Mouse (Mus musculus) heart, embryonic 16.5 days (tissue): Measurements from ENCODE around the gene Ccr4. TPM values are rescaled to one million over a fixed set of nuclear protein-coding genes. Genes with fewer than 3 reads are reported as not detected.
A peak's percentile ranks its signal among the peaks of the same experiment; 100 is the strongest.

Experiments used
- ATAC-seq: fragments of 200-750 bp; cut with Nextera tagmentation; replicated peaks from 2 replicates; pipeline ENCODE4 v1.8.0; 2017; ENCODE audit warnings: moderate number of reproducible peaks; ENCODE audit not compliant: insufficient read depth, low FRiP score; ENCODE audit errors: extremely low read depth
- H3K27ac ChIP-seq: fragments of 300-500 bp; sonication (generic); 2 replicates; pipeline ENCODE4 v1.5.1; 2014; ENCODE audit warnings: mild to moderate bottlenecking, low read length, control low read depth, moderate library complexity
- H3K27me3 ChIP-seq: fragments of 300-500 bp; sonication (generic); 2 replicates; pipeline ENCODE4 v1.6.1; 2014; ENCODE audit warnings: low read length, mixed read lengths; ENCODE audit not compliant: control insufficient read depth, insufficient read depth
- H3K36me3 ChIP-seq: fragments of 300-500 bp; sonication (generic); 2 replicates; pipeline ENCODE4 v1.6.1; 2014; ENCODE audit not compliant: control insufficient read depth, insufficient read depth
- H3K4me1 ChIP-seq: fragments of 300-500 bp; sonication (generic); 2 replicates; pipeline ENCODE4 v1.6.1; 2014; ENCODE audit warnings: low read length, mixed read lengths; ENCODE audit not compliant: control insufficient read depth, insufficient read depth
- H3K4me2 ChIP-seq: fragments of 300-500 bp; sonication (generic); 2 replicates; pipeline ENCODE4 v1.6.1; 2014; ENCODE audit warnings: low read depth, mild to moderate bottlenecking, control low read depth, low read length
- H3K4me3 ChIP-seq: fragments of 300-500 bp; sonication (generic); 2 replicates; pipeline ENCODE4 v1.5.1; 2014; ENCODE audit warnings: mild to moderate bottlenecking, control low read depth, low read length
- H3K9ac ChIP-seq: fragments of 300-500 bp; sonication (generic); 2 replicates; pipeline ENCODE4 v1.6.1; 2014; ENCODE audit warnings: low read length, control low read depth
- H3K9me3 ChIP-seq: fragments of 300-500 bp; sonication (generic); replicated peaks from 2 replicates; pipeline ENCODE4 v1.6.1; 2016; ENCODE audit warnings: low read length; ENCODE audit not compliant: control insufficient read depth
- WGBS: fragments of 180-500 bp; shearing (Covaris S2); extraction: QIAGEN DNeasy Blood & Tissue Kit; methylation state at CpG from one replicate; pipeline ENCODE4 v1.1.7; 2014; 5-methylcytosine and 5-hydroxymethylcytosine counted together
- polyA plus RNA-seq: library from polyadenylated mRNA; unstranded; fragments of >200 nt; fragmentation: Nextera tagmentation; extraction: Ambion mirVana; gene quantifications from 2 replicates; pipeline ENCODE4 v1.2.1, GENCODE M21; 2015

Ccr4 gene
- polyA plus RNA-seq, 1 experiment from 2014 or later = 0.87 TPM

GRCm38 (mm10) chr9:114468217-114468616 is 36.5 kb downstream of the Ccr4 start:
- H3K27me3 ChIP-seq = no peaks in the 10 kb centered on the region
- H3K9me3 ChIP-seq = peaks cover 3% of the 10 kb centered on the region; the same call in 1 of the 2 replicates
- H3K4me1 ChIP-seq = no peaks in the 10 kb centered on the region
- no peak overlapping the region for H3K4me2 ChIP-seq
- H3K4me3 ChIP-seq = no peak overlapping the region
- no peak overlapping the region for H3K27ac ChIP-seq
- peaks cover 15% of the 10 kb centered on the region for H3K36me3 ChIP-seq
- no peak for ATAC-seq
- no peak overlapping the region for H3K9ac ChIP-seq
- WGBS = 70% methylated on average over 5 of the region's 5 CpGs

- Histone ChIP-seq H3K4me1 (no peaks in the 10 kb centered on the region), H3K9ac (no peak overlapping the region), H3K9me3 (peaks cover 3% of the 10 kb centered on the region; the same call in 1 of the 2 replicates), H3K4me3 (no peak overlapping the region), H3K4me2 (no peak overlapping the region), H3K27ac (no peak overlapping the region), H3K36me3 (peaks cover 15% of the 10 kb centered on the region), H3K27me3 (no peaks in the 10 kb centered on the region)
- ATAC-seq = no peak
- 67% methylated on average over 7 of the region's 7 CpGs for WGBS
These were observed 37.8 kb downstream of the Ccr4 start for GRCm38 (mm10) chr9:114466871-114467270.

- no peaks in the 10 kb centered on the region for H3K4me1 ChIP-seq
- no peak overlapping the region for H3K9ac ChIP-seq
- no peak overlapping the region for H3K4me3 ChIP-seq
- WGBS = 69% methylated on average over 6 of the region's 6 CpGs
- ATAC-seq = no peak
- H3K27me3 ChIP-seq = no peaks in the 10 kb centered on the region
- H3K9me3 ChIP-seq = peaks cover 3% of the 10 kb centered on the region; the same call in 1 of the 2 replicates
- H3K27ac ChIP-seq = no peak overlapping the region
- no peak overlapping the region for H3K4me2 ChIP-seq
- peaks cover 20% of the 10 kb centered on the region for H3K36me3 ChIP-seq
These were observed 39.3 kb downstream of the Ccr4 start for GRCm38 (mm10) chr9:114465442-114465841.

GRCm38 (mm10) chr9:114462569-114462968 is 42.1 kb downstream of the Ccr4 start:
- Histone ChIP-seq H3K4me1 (no peaks in the 10 kb centered on the region), H3K36me3 (peaks cover 26% of the 10 kb centered on the region), H3K27me3 (no peaks in the 10 kb centered on the region), H3K27ac (no peak overlapping the region), H3K4me3 (no peak overlapping the region), H3K9ac (no peak overlapping the region), H3K4me2 (no peak overlapping the region), H3K9me3 (no peaks in the 10 kb centered on the region)
- ATAC-seq = no peak
- WGBS = 86% methylated on average over 7 of the region's 7 CpGs

GRCm38 (mm10) chr9:114458436-114458835 is 46.3 kb downstream of the Ccr4 start:
- no peak overlapping the region for H3K4me2 ChIP-seq
- peaks cover 23% of the 10 kb centered on the region for H3K36me3 ChIP-seq
- H3K4me1 ChIP-seq = no peaks in the 10 kb centered on the region
- 77% methylated on average over 3 of the region's 3 CpGs for WGBS
- H3K27ac ChIP-seq = no peak overlapping the region
- H3K9ac ChIP-seq = no peak overlapping the region
- no peaks in the 10 kb centered on the region for H3K27me3 ChIP-seq
- no peaks in the 10 kb centered on the region for H3K9me3 ChIP-seq
- no peak for ATAC-seq
- H3K4me3 ChIP-seq = no peak overlapping the region

GRCm38 (mm10) chr9:114455420-114455819 is 49.3 kb downstream of the Ccr4 start:
- WGBS = 87% methylated on average over 2 of the region's 2 CpGs
- ATAC-seq = no peak
- Histone ChIP-seq H3K9me3 (no peaks in the 10 kb centered on the region), H3K4me1 (no peaks in the 10 kb centered on the region), H3K4me3 (no peak overlapping the region), H3K27ac (no peak overlapping the region), H3K4me2 (no peak overlapping the region), H3K27me3 (no peaks in the 10 kb centered on the region), H3K36me3 (peaks cover 18% of the 10 kb centered on the region), H3K9ac (no peak overlapping the region)

- no peak overlapping the region for H3K27ac ChIP-seq
- 0 out of 2 replicates have a peak, but pooled peaks have one; percentile 23 for ATAC-seq
- no peaks in the 10 kb centered on the region for H3K4me1 ChIP-seq
- H3K4me3 ChIP-seq = no peak overlapping the region
- peaks cover 6% of the 10 kb centered on the region for H3K36me3 ChIP-seq
- no peak overlapping the region for H3K4me2 ChIP-seq
- no peaks in the 10 kb centered on the region for H3K27me3 ChIP-seq
- no peak overlapping the region for H3K9ac ChIP-seq
- H3K9me3 ChIP-seq = no peaks in the 10 kb centered on the region
- 74% methylated on average over 6 of the region's 6 CpGs for WGBS
These were observed 52.3 kb downstream of the Ccr4 start for GRCm38 (mm10) chr9:114452418-114452817.

- H3K9me3 ChIP-seq = no peaks in the 10 kb centered on the region
- no peak overlapping the region for H3K9ac ChIP-seq
- H3K4me2 ChIP-seq = no peak overlapping the region
- no peaks in the 10 kb centered on the region for H3K27me3 ChIP-seq
- peaks cover 3% of the 10 kb centered on the region; the same call in 1 of the 2 replicates for H3K36me3 ChIP-seq
- H3K27ac ChIP-seq = no peak overlapping the region
- H3K4me3 ChIP-seq = no peak overlapping the region
- WGBS = 78% methylated on average over 7 of the region's 7 CpGs
- no peak for ATAC-seq
- peaks cover 4% of the 10 kb centered on the region; the same call in 1 of the 2 replicates for H3K4me1 ChIP-seq
These were observed 53.1 kb downstream of the Ccr4 start for GRCm38 (mm10) chr9:114451615-114452014.

- no peaks in the 10 kb centered on the region for H3K9me3 ChIP-seq
- no peaks in the 10 kb centered on the region for H3K36me3 ChIP-seq
- no peak overlapping the region for H3K27ac ChIP-seq
- no peak overlapping the region for H3K9ac ChIP-seq
- H3K4me1 ChIP-seq = peaks cover 4% of the 10 kb centered on the region; the same call in 1 of the 2 replicates
- ATAC-seq = no peak
- no peaks in the 10 kb centered on the region for H3K27me3 ChIP-seq
- no peak overlapping the region for H3K4me3 ChIP-seq
- no peak overlapping the region for H3K4me2 ChIP-seq
- 74% methylated on average over 13 of the region's 13 CpGs for WGBS
These were observed 55.5 kb downstream of the Ccr4 start for GRCm38 (mm10) chr9:114449120-114449754.
